25 mouse cellular contexts compared by ENCODE assay signal in the genomic region with DNA sequence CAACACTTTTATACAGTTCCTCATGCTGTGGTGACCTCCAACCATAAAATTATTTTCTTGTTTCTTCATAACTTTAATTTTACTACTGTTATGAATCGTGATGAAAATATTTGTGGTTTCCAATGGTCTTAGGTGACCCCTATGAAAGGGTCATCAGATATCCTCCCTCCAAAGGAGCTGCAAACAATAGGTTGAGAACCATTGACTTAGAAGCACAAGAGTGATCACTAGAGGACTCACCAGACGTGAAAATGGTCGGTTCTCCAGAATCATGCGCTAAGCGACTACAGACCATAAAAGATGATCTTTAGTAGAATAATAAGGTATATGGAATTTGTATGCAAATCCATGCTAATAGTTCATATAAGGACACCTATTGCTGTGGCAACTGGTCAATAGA. TPM values are rescaled to one million over a fixed set of nuclear protein-coding genes. Genes with fewer than 3 reads are reported as not detected.
DNase-seq lines count a peak whose midpoint lies in the region; ATAC-seq and TF ChIP-seq lines count a peak whose summit lies in the region.
"Had no signal": no experiment of that assay in that cellular context is flagged by ENCODE, and none has a peak within 500 bp of the region (broad histone marks: within the 10 kb centered on the region; RNA-seq: fewer than 3 reads in every experiment).

No protein-coding gene starts in this region.

- in situ Hi-C loops in CH12.LX (cut with MboI; ENCODE audit: low pct_ligation_motif_present, low pct_unique_long_range_greater_than_20kb, low sequenced_read_pairs) = loop anchor here (5.0 to 10.0 kb wide), 2 partner anchors 37 to 215 kb away; no protein-coding TSS in a partner anchor

- H3K9me3 ChIP-seq in liver, postnatal 0 days (ENCODE audit: low read length) = no peaks in the 10 kb centered on the region
- H3K9me3 ChIP-seq in CH12.LX (replicated peaks; ENCODE audit: low read length) = no peaks in the 10 kb centered on the region
- H3K9me3 ChIP-seq: embryonic facial prominence, embryonic 10.5 days; embryonic facial prominence, embryonic 13.5 days; forebrain, embryonic 12.5 days; forebrain, embryonic 15.5 days; heart, embryonic 10.5 days; hindbrain, embryonic 12.5 days; hindbrain, embryonic 15.5 days had no signal

- no peak for DNase-seq in liver, postnatal 0 days
- DNase-seq in liver (no peak), CH12.LX (ENCODE audit: extremely low read depth) (no peak)
- DNase-seq in splenic B cell, adult 2 months (ENCODE audit: low read depth, low spot score) = peak; percentile 65
- no peak for DNase-seq in thymus, postnatal 14 days
- DNase-seq in left cerebral cortex, adult 11 months (ENCODE audit: low spot score) = no peak
- DNase-seq: adrenal gland, postnatal 14 days; cerebellum, adult 11-12 months; cerebellum, adult 8-10 months; cerebellum, postnatal 36 days; embryo, embryonic 11 days; gastrocnemius, adult 2 months; gastrocnemius, postnatal 25 days; heart, adult 2 months had no signal

- no peak; the same call in none of the 2 replicates for TF ChIP-seq RAD21 in CH12.LX (IDR thresholded peaks at IDR 0.05; ENCODE audit: low read depth, low read length)

- H3K36me3 ChIP-seq in liver, postnatal 0 days (replicated peaks; ENCODE audit: insufficient read depth, low read length) = no peaks in the 10 kb centered on the region
- H3K36me3 ChIP-seq in CH12.LX (replicated peaks in 1 of 2; ENCODE audit: control insufficient read depth in 1 of 2, insufficient read depth in 1 of 2, low read length in 1 of 2) = peaks cover 3 to 4% of the 10 kb centered on the region in 2 experiments
- no peaks in the 10 kb centered on the region; the same call in 1 of the 2 replicates for H3K36me3 ChIP-seq in splenic B cell, adult 2 months (ENCODE audit: control insufficient read depth, insufficient read depth, low read length, poor library complexity, severe bottlenecking)
- H3K36me3 ChIP-seq: embryonic facial prominence, embryonic 10.5 days; embryonic facial prominence, embryonic 13.5 days; forebrain, embryonic 12.5 days; forebrain, embryonic 15.5 days; heart, embryonic 10.5 days; hindbrain, embryonic 12.5 days; hindbrain, embryonic 15.5 days had no signal

- no peak overlapping the region for H3K4me3 ChIP-seq in liver, postnatal 0 days (ENCODE audit: low read depth, low read length)
- no peak overlapping the region for H3K4me3 ChIP-seq in CH12.LX (replicated peaks in 1 of 3; ENCODE audit: low read depth in 2 of 3, low read length in 2 of 3, poor library complexity in 1 of 3)
- H3K4me3 ChIP-seq: embryonic facial prominence, embryonic 10.5 days; embryonic facial prominence, embryonic 13.5 days; erythroblast, embryonic 14.5 days; forebrain, embryonic 12.5 days; forebrain, embryonic 15.5 days; gastrocnemius, adult 2 months; heart, adult 2 months; heart, embryonic 10.5 days; hindbrain, embryonic 12.5 days; hindbrain, embryonic 15.5 days had no signal

- no peaks in the 10 kb centered on the region for H3K27me3 ChIP-seq in liver, postnatal 0 days (ENCODE audit: insufficient read depth, low read length)
- no peaks in the 10 kb centered on the region for H3K27me3 ChIP-seq in CH12.LX (replicated peaks)
- H3K27me3 ChIP-seq in splenic B cell, adult 2 months (ENCODE audit: control insufficient read depth, insufficient read depth, low read length, poor library complexity, severe bottlenecking) = no peaks in the 10 kb centered on the region
- H3K27me3 ChIP-seq: embryonic facial prominence, embryonic 13.5 days; forebrain, embryonic 12.5 days; forebrain, embryonic 15.5 days; hindbrain, embryonic 12.5 days; hindbrain, embryonic 15.5 days; Patski had no signal

- H3K4me2 ChIP-seq in liver, postnatal 0 days (ENCODE audit: low read depth, low read length) = no peak overlapping the region
- peak overlapping the region; percentile 64 for H3K4me2 ChIP-seq in CH12.LX (ENCODE audit: insufficient read depth, low read depth, poor library complexity, severe bottlenecking)
- H3K4me2 ChIP-seq: embryonic facial prominence, embryonic 13.5 days; forebrain, embryonic 12.5 days; forebrain, embryonic 15.5 days; hindbrain, embryonic 12.5 days; hindbrain, embryonic 15.5 days had no signal

- 76% methylated on average over 5 of the region's 5 CpGs for WGBS in liver, postnatal 0 days (ENCODE audit: insufficient replicate concordance)

- H3K9ac ChIP-seq in liver, postnatal 0 days (replicated peaks) = no peak overlapping the region
- peak overlapping the region; percentile 58 for H3K9ac ChIP-seq in CH12.LX (ENCODE audit: insufficient read depth, low read depth)
- H3K9ac ChIP-seq: embryonic facial prominence, embryonic 13.5 days; forebrain, embryonic 12.5 days; forebrain, embryonic 15.5 days; hindbrain, embryonic 12.5 days; hindbrain, embryonic 15.5 days had no signal

- TF ChIP-seq EP300 in liver, postnatal 0 days (IDR thresholded peaks at IDR 0.05; ENCODE audit: low read depth) = no peak
- TF ChIP-seq EP300 in CH12.LX (IDR thresholded peaks at IDR 0.05; ENCODE audit: low read length) = no peak

- H3K4me1 ChIP-seq in liver, postnatal 0 days (ENCODE audit: insufficient read depth) = peaks cover 20% of the 10 kb centered on the region
- peaks cover 37 to 68% of the 10 kb centered on the region in 2 experiments for H3K4me1 ChIP-seq in CH12.LX (ENCODE audit: control insufficient read depth in 1 of 2, insufficient read depth in 2 of 2)
- H3K4me1 ChIP-seq: embryonic facial prominence, embryonic 13.5 days had no signal

- no peak for ATAC-seq in liver, postnatal 0 days
- peak; percentile 5; the same call in 1 of the 2 replicates for ATAC-seq in granulocyte monocyte progenitor cell, adult 5-6 weeks (replicated peaks; ENCODE audit: poor library complexity, severe bottlenecking)
- ATAC-seq: CD4-positive, CD25-positive, alpha-beta regulatory T cell, adult 4 months; forebrain, embryonic 15.5 days; Patski had no signal

- no peak for TF ChIP-seq POLR2A in CH12.LX (IDR thresholded peaks at IDR 0.05; ENCODE audit: low read depth, low read length)

- dilution Hi-C loops in CH12.LX (cut with MboI; ENCODE audit: extremely low pct_ligation_motif_present, extremely low pct_unique_long_range_greater_than_20kb, low sequenced_read_pairs) = no loop called here

- no peak for TF ChIP-seq CTCF in liver, postnatal 0 days (IDR thresholded peaks at IDR 0.05; ENCODE audit: low read depth)
- TF ChIP-seq CTCF in CH12.LX (conservative IDR thresholded peaks at IDR 0.05 in 1 of 2, IDR thresholded peaks at IDR 0.05 in 1 of 2; ENCODE audit: low read depth in 2 of 2, low read length in 2 of 2) = no peak

- peaks cover 16% of the 10 kb centered on the region for H3K79me2 ChIP-seq in CH12.LX (replicated peaks; ENCODE audit: control insufficient read depth, extremely low read depth, insufficient read depth, poor library complexity, severe bottlenecking)

- peak overlapping the region; percentile 40; the same call in 1 of the 2 replicates for H3K27ac ChIP-seq in liver, postnatal 0 days (ENCODE audit: low read depth)
- H3K27ac ChIP-seq in CH12.LX (ENCODE audit: insufficient read depth, low read depth) = peak overlapping the region; percentile 87
- H3K27ac ChIP-seq: embryonic facial prominence, embryonic 10.5 days; embryonic facial prominence, embryonic 13.5 days; forebrain, embryonic 12.5 days; forebrain, embryonic 15.5 days; gastrocnemius, adult 2 months; heart, adult 2 months; heart, embryonic 10.5 days; hindbrain, embryonic 12.5 days; hindbrain, embryonic 15.5 days had no signal

TF ChIP-seq in CH12.LX, 34 proteins besides CTCF, POLR2A, EP300 and RAD21:
- TF ChIP-seq CHD1 (IDR thresholded peaks at IDR 0.05; ENCODE audit: low read depth, low read length) = 0 out of 2 replicates have a peak, but pooled peaks have one; percentile 68
- no peak for TF ChIP-seq ZKSCAN1 (IDR thresholded peaks at IDR 0.05; ENCODE audit: borderline replicate concordance, low read depth, low read length)

RNA-seq across cellular contexts. Expression of gene Cd180, which starts 3.2 kb away (rescaled TPM):
- 1.1 and 1.6 TPM in 2 replicates for polyA plus RNA-seq in liver, postnatal 0 days (2015; fragmentation: Nextera tagmentation; extraction: Ambion mirVana)
- total RNA-seq in CH12.LX (2012; rRNA removed) (34.2 and 41.7 TPM in 2 replicates), CH12.LX (2014; rRNA removed) (40.4 and 43.3 TPM in 2 replicates)
- polyA plus RNA-seq in CH12.LX (2012; ENCODE audit: insufficient read length, low read depth) = 203 and 232 TPM in 2 replicates
- 32.1 and 37.9 TPM in 2 replicates for total RNA-seq in granulocyte monocyte progenitor cell, adult 5-6 weeks (2014; fragmentation: Nextera tagmentation)
- 6.6 and 22.1 TPM in 2 replicates for total RNA-seq in granulocyte monocyte progenitor cell, adult 5-6 weeks (2017)
- polyA plus RNA-seq: erythroblast, embryonic 14.5 days; Patski had no signal
